8 mouse cellular contexts compared by ENCODE assay signal in genomic region chr5:113165481-113165880, GRCm38 (mm10). TPM values are rescaled to one million over a fixed set of nuclear protein-coding genes. Genes with fewer than 3 reads are reported as not detected.
DNase-seq lines count a peak whose midpoint lies in the region; ATAC-seq and TF ChIP-seq lines count a peak whose summit lies in the region.

No protein-coding gene starts in this region.

- H3K27me3 ChIP-seq in kidney, embryonic 14.5 days (ENCODE audit: control insufficient read depth, insufficient read depth, low read length): no peaks in the 10 kb centered on the region
- H3K27me3 ChIP-seq in forebrain, embryonic 13.5 days: no peaks in the 10 kb centered on the region
- no peaks in the 10 kb centered on the region for H3K27me3 ChIP-seq in liver, embryonic 11.5 days (replicated peaks; ENCODE audit: control insufficient read depth, insufficient read depth, low read length)
- H3K27me3 ChIP-seq in heart, adult 2 months (ENCODE audit: control insufficient read depth, insufficient read depth, low read length): no peaks in the 10 kb centered on the region

- peaks cover 23% of the 10 kb centered on the region for H3K4me1 ChIP-seq in kidney, embryonic 14.5 days (ENCODE audit: control insufficient read depth, insufficient read depth, low read length)
- no peaks in the 10 kb centered on the region; the same call in none of the 2 replicates for H3K4me1 ChIP-seq in bone marrow, adult 2 months (ENCODE audit: control insufficient read depth, insufficient read depth, low read length)
- peaks cover 32% of the 10 kb centered on the region for H3K4me1 ChIP-seq in forebrain, embryonic 13.5 days
- H3K4me1 ChIP-seq in liver, embryonic 11.5 days (replicated peaks; ENCODE audit: control insufficient read depth, insufficient read depth, low read length): peaks cover 22% of the 10 kb centered on the region
- H3K4me1 ChIP-seq in heart, adult 2 months (ENCODE audit: control insufficient read depth, insufficient read depth, low read length): peaks cover 3% of the 10 kb centered on the region; the same call in 1 of the 2 replicates

- WGBS in kidney, embryonic 14.5 days: 54% methylated on average over 11 of the region's 11 CpGs
- 53% methylated on average over 11 of the region's 11 CpGs for WGBS in bone marrow, adult 2 months
- 45% methylated on average over 11 of the region's 11 CpGs for WGBS in forebrain, embryonic 13.5 days
- WGBS in liver, embryonic 11.5 days: 39% methylated on average over 11 of the region's 11 CpGs
- 60% methylated on average over 11 of the region's 11 CpGs for WGBS in heart, adult 2 months

- intact Hi-C loops in heart, adult 2 months (cut with DNase I): no loop called here

- peak overlapping the region; percentile 67; the same call in 1 of the 2 replicates for H3K27ac ChIP-seq in kidney, embryonic 14.5 days (ENCODE audit: low read depth, low read length)
- peak overlapping the region; percentile 38 for H3K27ac ChIP-seq in bone marrow, adult 2 months (ENCODE audit: control insufficient read depth, insufficient read depth, low read depth, low read length, poor library complexity)
- H3K27ac ChIP-seq in forebrain, embryonic 13.5 days: peak overlapping the region; percentile 69
- H3K27ac ChIP-seq in liver, embryonic 11.5 days (ENCODE audit: low read depth, low read length): peak overlapping the region; percentile 80
- no peak overlapping the region for H3K27ac ChIP-seq in heart, adult 2 months

- no peak overlapping the region for H3K4me3 ChIP-seq in kidney, embryonic 14.5 days (ENCODE audit: low read length)
- no peak overlapping the region for H3K4me3 ChIP-seq in bone marrow, adult 2 months (replicated peaks; ENCODE audit: control insufficient read depth, low read depth, low read length)
- H3K4me3 ChIP-seq in forebrain, embryonic 13.5 days: no peak overlapping the region
- peak overlapping the region; percentile 10; the same call in 1 of the 2 replicates for H3K4me3 ChIP-seq in liver, embryonic 11.5 days (ENCODE audit: low read depth, low read length)
- H3K4me3 ChIP-seq in heart, adult 2 months: no peak overlapping the region

- TF ChIP-seq CTCF in bone marrow, adult 2 months (IDR thresholded peaks at IDR 0.05; ENCODE audit: control insufficient read depth, insufficient read depth, low read length): no peak
- TF ChIP-seq CTCF in heart, adult 2 months (IDR thresholded peaks at IDR 0.05): no peak

- no peak for TF ChIP-seq POLR2A in bone marrow, adult 2 months (IDR thresholded peaks at IDR 0.05; ENCODE audit: borderline replicate concordance, control insufficient read depth, low read depth, low read length)
- TF ChIP-seq POLR2A in heart, adult 2 months (IDR thresholded peaks at IDR 0.05; ENCODE audit: insufficient read depth, low read depth, low read length): no peak

- H3K9me3 ChIP-seq in kidney, embryonic 14.5 days (ENCODE audit: control insufficient read depth, low read length): no peaks in the 10 kb centered on the region
- no peaks in the 10 kb centered on the region for H3K9me3 ChIP-seq in forebrain, embryonic 13.5 days (replicated peaks)
- no peaks in the 10 kb centered on the region for H3K9me3 ChIP-seq in liver, embryonic 11.5 days (ENCODE audit: control insufficient read depth, low read length)

- no peak for TF ChIP-seq EP300 in heart, adult 2 months (IDR thresholded peaks at IDR 0.05; ENCODE audit: insufficient read depth, low read depth, low read length)

- no peak for DNase-seq in kidney, adult 9 months
- no peak for DNase-seq in liver, embryonic 11.5 days (ENCODE audit: low spot score)
- DNase-seq in urinary bladder, postnatal 25 days (ENCODE audit: low spot score): no peak
- no peak for DNase-seq in spleen, postnatal 14 days (ENCODE audit: low spot score in 2 of 2)
- no peak for DNase-seq in heart, adult 2 months

- no peaks in the 10 kb centered on the region for H3K79me2 ChIP-seq in heart, adult 2 months (replicated peaks; ENCODE audit: control insufficient read depth, insufficient read depth, low read length)

- H3K4me2 ChIP-seq in kidney, embryonic 14.5 days (replicated peaks; ENCODE audit: low read depth, low read length): no peak overlapping the region; the same call in 1 of the 2 replicates
- H3K4me2 ChIP-seq in forebrain, embryonic 13.5 days: 0 out of 2 replicates have a peak overlapping the region, but pooled peaks have one; percentile 1
- H3K4me2 ChIP-seq in liver, embryonic 11.5 days: peak overlapping the region; percentile 54

- no peak for ATAC-seq in kidney, embryonic 14.5 days (ENCODE audit: low FRiP score, low TSS enrichment)
- no peak for ATAC-seq in forebrain, embryonic 13.5 days
- ATAC-seq in liver, embryonic 11.5 days (replicated peaks; ENCODE audit: low FRiP score): peak; percentile 11; the same call in 1 of the 2 replicates

- H3K36me3 ChIP-seq in kidney, embryonic 14.5 days (ENCODE audit: control insufficient read depth, insufficient read depth, low read length): no peaks in the 10 kb centered on the region
- H3K36me3 ChIP-seq in forebrain, embryonic 13.5 days (ENCODE audit: poor library complexity, severe bottlenecking): no peaks in the 10 kb centered on the region
- no peaks in the 10 kb centered on the region for H3K36me3 ChIP-seq in liver, embryonic 11.5 days (ENCODE audit: control insufficient read depth, insufficient read depth, low read length)
- H3K36me3 ChIP-seq in heart, adult 2 months (ENCODE audit: control insufficient read depth, insufficient read depth, low read length): no peaks in the 10 kb centered on the region

- no peak overlapping the region for H3K9ac ChIP-seq in kidney, embryonic 14.5 days (ENCODE audit: low read depth, low read length)
- no peak overlapping the region for H3K9ac ChIP-seq in forebrain, embryonic 13.5 days
- peak overlapping the region; percentile 48; the same call in 1 of the 2 replicates for H3K9ac ChIP-seq in liver, embryonic 11.5 days (ENCODE audit: low read depth, low read length)
- H3K9ac ChIP-seq in heart, adult 2 months (ENCODE audit: low read depth, low read length): no peak overlapping the region

RNA-seq across cellular contexts. Expression of gene 2900026A02Rik, which starts 55.6 kb away (rescaled TPM):
- polyA plus RNA-seq in kidney, embryonic 14.5 days (2014; fragmentation: Nextera tagmentation; extraction: Ambion mirVana): 3.9 and 5.4 TPM in 2 replicates
- 1.5 and 4.1 TPM in 2 replicates for polyA plus RNA-seq in bone marrow, adult 2 months (2011; ENCODE audit: insufficient read depth, insufficient read length, low replicate concordance, missing spikeins)
- polyA plus RNA-seq in forebrain, embryonic 13.5 days (2015; fragmentation: Nextera tagmentation; extraction: Ambion mirVana): 4.3 and 5.1 TPM in 2 replicates
- polyA plus RNA-seq in liver, embryonic 11.5 days (2014; fragmentation: Nextera tagmentation; extraction: Ambion mirVana): 1.8 and 2.2 TPM in 2 replicates
- 10 to 100 TPM; 19.2 to 21.4 TPM for total RNA-seq in heart, adult 2 months (2021)
- polyA plus RNA-seq in heart, adult 2 months (2012; rRNA removed): 18.0 and 24.5 TPM in 2 replicates
